Mouse (Mus musculus) activated CD4-positive, CD25-positive, alpha-beta regulatory T cell, adult 4 months (primary cell): ENCODE measurements around the gene Plb1. TPM values are rescaled to one million over a fixed set of nuclear protein-coding genes. Genes with fewer than 3 reads are reported as not detected.

Experiments used
- ATAC-seq: one replicate; pipeline ENCODE4 v1.8.0; 2017
- polyA plus RNA-seq, 2 experiments: library from polyadenylated mRNA; unstranded; fragments of 100-300 nt; shearing (Covaris generic); gene quantifications; one replicate each; pipeline ENCODE4 v1.2.1; 2017

The Plb1 gene
- polyA plus RNA-seq, 2 experiments from 2014 or later = not detected

- ATAC-seq = no peak
Observed at GRCm38 (mm10) chr5:32260751-32261150, 28.2 kb downstream of the Plb1 start.

- ATAC-seq = no peak
Observed at GRCm38 (mm10) chr5:32261251-32261650, 28.7 kb downstream of the Plb1 start.

DNA sequence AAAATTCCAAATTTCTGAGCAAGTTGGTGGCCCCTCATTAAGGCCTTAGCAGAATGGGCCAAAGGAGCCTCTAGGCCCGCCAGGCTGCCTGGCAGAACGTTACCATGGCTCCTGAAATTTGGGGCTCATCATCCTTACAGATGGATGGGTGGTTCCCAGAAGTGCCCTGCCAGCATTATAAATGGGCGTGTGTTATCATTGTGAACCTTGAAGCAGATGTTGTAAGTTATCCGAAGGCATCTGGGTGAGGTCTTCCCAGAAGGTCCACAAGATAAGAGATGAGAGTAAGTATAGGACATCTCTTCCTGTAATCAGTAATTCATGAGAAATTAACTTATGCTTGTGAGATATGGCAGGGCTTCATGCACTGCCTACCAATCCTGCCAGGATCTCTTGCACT lies 30.0 kb downstream of the Plb1 start:
- no peak for ATAC-seq

GRCm38 (mm10) chr5:32272502-32272901 lies 40.0 kb downstream of the Plb1 start:
- ATAC-seq = no peak

GRCm38 (mm10) chr5:32278000-32278694 lies 45.6 kb downstream of the Plb1 start:
- no peak for ATAC-seq

DNA sequence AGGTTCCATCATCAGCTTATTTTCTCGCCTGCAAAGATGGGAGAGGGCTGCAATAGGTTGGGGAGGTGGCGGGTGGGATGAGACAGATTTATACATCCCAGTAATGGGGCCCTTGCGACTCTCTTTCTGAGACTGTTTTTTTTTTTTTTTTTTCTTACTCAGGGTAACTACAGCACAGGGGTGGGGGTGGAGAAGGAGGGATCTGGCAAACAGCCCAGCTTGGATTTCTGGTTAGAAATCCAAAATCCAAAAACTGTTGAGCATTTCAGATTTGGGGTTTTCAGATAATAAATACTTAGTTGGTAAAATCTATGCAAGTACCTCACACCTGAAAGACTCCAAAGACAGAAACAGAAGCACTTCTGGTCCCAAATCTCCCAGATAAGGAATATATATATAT lies 47.6 kb downstream of the Plb1 start:
- ATAC-seq = no peak

- no peak for ATAC-seq
Observed at GRCm38 (mm10) chr5:32282345-32282744, 49.8 kb downstream of the Plb1 start.

- no peak for ATAC-seq
Observed at GRCm38 (mm10) chr5:32283457-32283856, 50.9 kb downstream of the Plb1 start.

DNA sequence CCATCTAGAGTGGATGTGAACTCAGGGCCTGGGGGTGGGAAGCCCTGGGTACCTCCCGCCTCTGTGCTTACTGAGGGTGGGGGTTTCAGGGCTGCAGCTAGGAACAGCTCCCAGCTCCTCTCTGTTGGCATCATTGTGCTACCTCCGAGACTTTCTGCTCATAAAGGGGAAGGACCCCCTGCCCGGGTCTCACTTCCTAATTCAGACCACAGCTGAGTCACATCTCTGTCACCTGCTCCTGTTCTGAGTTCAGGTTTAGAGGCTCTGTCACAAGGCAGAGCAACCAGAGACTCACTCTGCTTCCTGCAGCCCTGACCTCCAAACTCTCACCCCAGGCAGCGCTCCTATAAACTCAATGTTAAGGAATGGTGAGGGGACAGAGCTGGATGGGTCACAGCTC lies 53.8 kb downstream of the Plb1 start:
- no peak for ATAC-seq

DNA sequence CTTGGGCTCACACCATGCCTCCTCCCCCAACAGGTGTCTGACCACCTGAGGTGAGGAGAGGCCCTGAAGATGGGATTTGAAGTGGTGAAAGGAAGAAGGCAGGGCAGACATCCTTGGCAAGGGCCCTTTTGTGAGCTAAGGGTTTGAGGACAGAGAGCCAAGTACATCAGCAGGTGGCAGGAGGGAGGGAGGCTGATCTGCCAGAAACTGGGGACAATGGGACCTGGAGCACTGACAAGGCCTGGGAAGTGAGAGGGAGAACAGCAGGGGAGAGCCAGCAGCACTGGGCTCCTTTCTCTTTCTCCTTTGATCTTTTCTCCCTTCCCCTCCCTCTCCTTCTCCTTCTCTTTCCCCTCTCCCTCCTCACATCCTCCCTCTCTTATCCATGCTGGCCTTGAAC lies 55.5 kb downstream of the Plb1 start:
- no peak for ATAC-seq

GRCm38 (mm10) chr5:32291316-32291715 lies 58.8 kb downstream of the Plb1 start:
- no peak for ATAC-seq

DNA sequence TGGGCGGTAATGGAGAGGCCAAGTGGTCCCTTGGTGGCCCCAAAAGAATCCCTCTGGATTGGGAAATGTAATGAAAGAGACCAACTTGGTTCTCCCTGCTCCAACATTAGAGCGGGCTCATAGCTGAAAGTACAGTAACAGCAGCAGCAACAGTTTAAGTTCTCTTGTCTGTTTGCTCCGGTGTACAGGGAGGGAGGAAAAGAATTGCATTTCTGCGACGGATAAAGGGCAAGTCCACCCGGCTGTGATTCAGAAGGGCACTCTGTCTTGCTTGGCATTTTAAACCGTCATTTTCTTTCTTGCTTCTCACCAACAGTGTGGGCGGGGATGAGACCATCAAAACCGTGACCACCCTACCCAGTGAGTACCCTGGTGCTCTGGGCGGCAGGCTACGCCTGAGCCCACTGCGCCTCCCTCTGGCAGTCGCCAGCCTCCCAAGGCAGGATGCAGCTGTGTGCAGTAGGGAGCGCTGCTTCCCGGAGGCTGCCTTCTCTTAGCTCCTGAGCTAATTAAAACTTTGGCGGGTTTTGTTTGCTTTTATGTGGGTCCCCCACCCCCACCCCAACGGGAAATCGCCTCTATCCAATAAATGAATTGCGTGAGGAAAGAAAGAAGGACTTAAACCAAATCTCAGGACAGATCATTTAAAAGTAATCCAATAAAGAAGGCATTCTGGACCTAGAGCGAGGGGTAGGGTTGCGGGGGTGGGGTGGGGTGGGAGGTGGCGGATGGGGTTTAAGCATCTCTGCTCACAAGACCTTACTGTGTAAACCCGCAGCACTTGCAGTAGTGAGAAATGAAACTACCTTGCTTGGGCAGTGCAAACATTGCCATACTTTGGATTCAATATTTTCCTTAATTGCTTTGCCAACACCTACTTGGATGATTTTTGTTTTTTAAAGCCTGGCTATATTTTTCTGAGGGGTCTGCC lies 70.7 kb downstream of the Plb1 start:
- no peak for ATAC-seq

- no peak for ATAC-seq
Observed at GRCm38 (mm10) chr5:32307106-32307505, 74.6 kb downstream of the Plb1 start.

GRCm38 (mm10) chr5:32308647-32309046 lies 76.1 kb downstream of the Plb1 start:
- ATAC-seq = no peak

GRCm38 (mm10) chr5:32309714-32310113 lies 77.2 kb downstream of the Plb1 start:
- no peak for ATAC-seq

DNA sequence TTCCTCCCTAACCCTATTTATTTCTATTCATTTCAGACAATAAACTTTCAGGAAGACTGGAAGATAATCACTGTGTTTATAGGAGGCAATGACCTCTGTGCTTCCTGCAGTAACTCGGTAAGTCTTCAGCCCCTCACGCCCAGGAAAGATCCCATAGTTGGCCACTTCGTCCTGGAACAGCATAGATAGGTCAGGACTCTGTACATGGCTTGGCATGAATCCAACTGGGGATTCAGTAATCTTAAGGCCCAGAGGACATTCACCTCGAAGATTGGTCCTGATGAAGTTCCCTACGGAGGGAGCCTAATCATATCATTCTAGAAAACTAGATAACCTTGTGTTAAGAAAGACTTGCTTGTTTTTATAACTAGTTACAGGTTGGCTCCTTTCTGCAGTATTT lies 78.3 kb downstream of the Plb1 start:
- no peak for ATAC-seq

DNA sequence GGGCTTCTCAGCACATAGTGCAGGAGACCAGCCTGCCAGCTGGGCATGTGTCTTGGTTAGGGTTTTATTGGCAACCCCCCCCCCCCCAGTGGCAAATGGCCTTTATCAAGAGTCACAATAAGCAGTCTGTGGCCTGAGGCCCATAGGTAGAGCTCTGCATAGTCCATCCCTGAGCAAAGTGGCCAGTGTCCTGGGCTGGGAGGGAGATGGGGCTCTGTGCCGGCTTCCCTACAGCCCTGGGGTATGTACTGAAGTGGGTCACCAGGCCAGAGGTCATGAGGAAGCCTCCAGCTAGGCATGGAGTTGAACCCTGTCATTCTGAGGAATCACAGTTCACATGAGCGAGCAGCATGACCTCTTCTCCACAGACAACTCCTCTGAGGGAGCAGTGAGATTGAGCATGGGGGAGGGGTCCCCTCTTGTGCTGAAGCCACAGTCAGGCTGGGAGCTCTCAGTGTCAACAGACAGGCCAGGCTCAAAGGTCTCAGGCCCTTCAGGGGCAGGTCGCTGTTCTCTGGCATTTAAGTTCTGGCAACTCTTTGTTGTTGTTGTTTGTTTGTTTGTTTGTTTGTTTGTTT lies 79.2 kb downstream of the Plb1 start:
- no peak for ATAC-seq

DNA sequence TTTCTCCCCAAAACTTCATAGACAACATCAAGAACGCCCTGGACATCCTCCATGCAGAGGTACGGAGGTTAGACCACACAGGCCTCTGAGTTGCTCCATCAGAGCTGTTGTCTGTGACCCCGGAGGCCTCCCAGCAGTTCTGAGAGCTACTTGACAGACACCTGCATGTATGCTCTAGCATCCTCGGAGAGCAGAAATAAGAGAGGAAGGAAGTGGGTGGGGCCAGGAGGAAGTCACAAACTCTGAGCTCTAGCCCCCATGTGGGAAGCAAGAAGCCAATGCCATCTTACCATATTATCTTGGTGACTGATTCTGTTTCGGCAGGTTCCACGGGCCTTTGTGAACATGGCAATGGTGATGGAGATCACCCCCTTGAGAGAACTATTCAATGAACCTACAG lies 81.2 kb downstream of the Plb1 start:
- no peak for ATAC-seq

- no peak for ATAC-seq
Observed at GRCm38 (mm10) chr5:32314731-32315130, 82.2 kb downstream of the Plb1 start.

DNA sequence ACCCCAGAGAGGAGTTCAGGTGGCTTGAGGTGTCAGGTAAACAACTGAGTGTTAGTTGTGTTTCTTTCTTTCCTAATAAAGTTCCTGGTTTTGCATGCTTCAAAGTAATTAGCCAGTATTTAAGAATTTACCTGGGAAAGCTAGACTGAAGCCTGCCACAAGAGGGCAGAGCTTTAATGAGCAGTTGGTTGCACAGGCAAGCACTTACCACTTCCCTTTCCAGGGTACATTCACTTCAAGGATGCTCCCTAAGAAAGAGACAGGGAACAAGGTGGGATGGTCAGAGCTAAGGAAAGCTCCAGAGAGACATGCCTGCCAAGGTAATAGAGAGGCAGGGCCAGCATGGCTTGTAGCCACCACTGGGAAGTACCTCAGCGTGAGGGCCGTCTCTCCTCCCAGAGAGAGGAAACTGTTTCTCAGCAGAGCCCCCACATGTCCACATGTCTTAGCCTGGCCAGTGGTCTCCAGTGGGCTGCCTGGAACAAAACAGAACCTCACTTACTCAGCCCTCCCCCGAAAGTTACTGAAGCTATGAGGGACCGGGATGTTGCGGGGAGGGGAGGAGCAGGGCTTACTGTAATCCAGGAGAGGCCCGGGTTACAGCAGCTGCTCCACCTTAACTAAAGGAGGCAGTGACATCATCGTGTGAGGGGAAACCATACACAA lies 89.8 kb downstream of the Plb1 start:
- ATAC-seq = no peak

GRCm38 (mm10) chr5:32328139-32328538 lies 95.6 kb downstream of the Plb1 start:
- no peak for ATAC-seq

DNA sequence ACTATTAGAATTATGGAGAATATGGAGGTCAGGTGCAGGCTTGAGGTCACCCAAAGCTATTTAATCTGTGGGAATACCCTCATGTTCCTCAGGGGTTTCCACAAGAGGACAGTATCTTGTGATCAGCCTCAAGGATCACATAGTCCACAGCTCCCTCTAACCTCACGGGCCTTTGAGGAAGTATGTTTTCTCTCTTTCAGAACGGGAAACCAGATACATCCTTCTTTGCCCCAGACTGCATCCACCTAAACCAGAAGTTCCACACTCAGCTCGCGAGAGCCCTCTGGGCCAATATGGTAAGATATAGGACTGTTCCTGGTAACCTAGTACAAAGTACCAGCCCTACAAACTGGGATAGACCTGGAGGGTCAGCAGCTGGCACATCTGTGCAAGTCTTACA lies 100.1 kb downstream of the Plb1 start:
- no peak for ATAC-seq

- no peak for ATAC-seq
Observed at GRCm38 (mm10) chr5:32335172-32335571, 102.7 kb downstream of the Plb1 start.
